Mouse (Mus musculus): ENCODE measurements around the gene Clec18a.

DNA sequence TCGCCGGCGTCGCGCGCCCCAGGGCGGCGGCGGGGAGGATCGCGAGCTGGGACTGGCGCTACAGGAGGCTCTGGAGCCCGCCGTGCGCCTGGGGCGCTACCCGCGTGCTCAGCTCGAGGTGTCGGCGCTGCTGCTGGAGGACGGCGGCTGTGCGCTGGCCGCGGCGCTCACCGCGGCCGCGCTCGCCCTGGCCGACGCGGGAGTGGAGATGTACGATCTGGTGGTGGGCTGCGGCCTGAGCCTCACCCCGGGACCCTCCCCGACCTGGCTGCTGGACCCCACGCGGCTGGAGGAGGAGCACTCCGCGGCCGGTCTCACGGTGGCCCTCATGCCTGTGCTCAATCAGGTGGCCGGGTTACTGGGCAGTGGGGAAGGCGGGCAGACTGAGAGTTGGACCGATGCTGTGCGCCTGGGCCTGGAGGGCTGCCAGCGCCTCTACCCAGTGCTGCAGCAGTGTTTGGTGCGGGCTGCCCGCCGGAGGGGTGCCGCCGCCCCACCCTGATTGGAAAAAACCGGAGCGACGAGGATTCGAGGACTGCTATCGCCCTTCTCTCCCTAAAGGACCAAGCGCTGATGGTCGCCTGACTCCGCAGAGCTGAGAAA lies 35.4 kb downstream of the Clec18a start:
- no peak for TF ChIP-seq NELFE (IDR thresholded peaks at IDR 0.05; ENCODE audit: low read depth, low read length)
- no peak for TF ChIP-seq MEF2A (IDR thresholded peaks at IDR 0.05; ENCODE audit: extremely low read depth, insufficient replicate concordance, low read depth, low read length, poor library complexity, severe bottlenecking)
- no peak for TF ChIP-seq CTCF (IDR thresholded peaks at IDR 0.05 in 2 of 3, conservative IDR thresholded peaks at IDR 0.05 in 1 of 3; ENCODE audit: control insufficient read depth in 1 of 3, insufficient read depth in 1 of 3, low read depth in 2 of 3, low read length in 3 of 3, poor library complexity in 1 of 3, severe bottlenecking in 1 of 3)
- peak in 1 of 2 experiments; percentile 4; a peak in 1 of 4 replicates for TF ChIP-seq POLR2A (IDR thresholded peaks at IDR 0.05; ENCODE audit: control insufficient read depth in 1 of 2, insufficient read depth in 1 of 2, low read depth in 1 of 2, low read length in 2 of 2, poor library complexity in 1 of 2)

Measured in MEL (cell line).